Mouse (Mus musculus) heart, embryonic 13.5 days (tissue): ENCODE data around the gene Ctdspl. TPM values are rescaled to one million over a fixed set of nuclear protein-coding genes. Genes with fewer than 3 reads are reported as not detected.

Experiments
- ATAC-seq: fragments of 200-750 bp; cut with Nextera tagmentation; 2 replicates; pipeline ENCODE4 v1.8.0; 2017; ENCODE audit warnings: moderate TSS enrichment; ENCODE audit not compliant: insufficient number of reproducible peaks, low FRiP score, low TSS enrichment; ENCODE audit errors: extremely low read depth
- H3K27ac ChIP-seq: fragments of 300-500 bp; sonication (generic); replicated peaks from 2 replicates; pipeline ENCODE4 v1.5.1; 2015; ENCODE audit warnings: moderate library complexity, mild to moderate bottlenecking, inconsistent platforms
- H3K27me3 ChIP-seq: fragments of 300-500 bp; sonication (generic); replicated peaks from 2 replicates; pipeline ENCODE4 v1.6.1; 2015; ENCODE audit warnings: mild to moderate bottlenecking, inconsistent platforms
- H3K36me3 ChIP-seq: fragments of 300-500 bp; sonication (generic); 2 replicates; pipeline ENCODE4 v1.6.1; 2015; ENCODE audit warnings: mild to moderate bottlenecking, inconsistent platforms
- H3K4me1 ChIP-seq: fragments of 300-500 bp; sonication (generic); 2 replicates; pipeline ENCODE4 v1.6.1; 2015; ENCODE audit warnings: inconsistent platforms
- H3K4me2 ChIP-seq: fragments of 300-500 bp; sonication (generic); 2 replicates; pipeline ENCODE4 v1.6.1; 2015; ENCODE audit warnings: inconsistent platforms, mild to moderate bottlenecking, moderate library complexity
- H3K4me3 ChIP-seq: fragments of 300-500 bp; sonication (generic); 2 replicates; pipeline ENCODE4 v1.5.1; 2015; ENCODE audit warnings: moderate library complexity, mild to moderate bottlenecking, inconsistent platforms
- H3K9ac ChIP-seq: fragments of 300-500 bp; sonication (generic); 2 replicates; pipeline ENCODE4 v1.6.1; 2015; ENCODE audit warnings: inconsistent platforms, mild to moderate bottlenecking, moderate library complexity
- H3K9me3 ChIP-seq: fragments of 300-500 bp; sonication (generic); 2 replicates; pipeline ENCODE4 v1.6.1; 2016; ENCODE audit warnings: inconsistent platforms
- WGBS: fragments of 180-500 bp; shearing (Covaris S2); methylation state at CpG from one replicate; pipeline ENCODE4 v1.1.7; 2015; ENCODE audit warnings: mixed read lengths; 5-methylcytosine and 5-hydroxymethylcytosine counted together
- polyA plus RNA-seq: library from polyadenylated mRNA; unstranded; fragments of >200 nt; fragmentation: Nextera tagmentation; extraction: Ambion mirVana; gene quantifications from 2 replicates; pipeline ENCODE4 v1.2.1, GENCODE M21; 2015

Gene Ctdspl
- polyA plus RNA-seq, 1 experiment from 2014 or later = 6.8 TPM

DNA sequence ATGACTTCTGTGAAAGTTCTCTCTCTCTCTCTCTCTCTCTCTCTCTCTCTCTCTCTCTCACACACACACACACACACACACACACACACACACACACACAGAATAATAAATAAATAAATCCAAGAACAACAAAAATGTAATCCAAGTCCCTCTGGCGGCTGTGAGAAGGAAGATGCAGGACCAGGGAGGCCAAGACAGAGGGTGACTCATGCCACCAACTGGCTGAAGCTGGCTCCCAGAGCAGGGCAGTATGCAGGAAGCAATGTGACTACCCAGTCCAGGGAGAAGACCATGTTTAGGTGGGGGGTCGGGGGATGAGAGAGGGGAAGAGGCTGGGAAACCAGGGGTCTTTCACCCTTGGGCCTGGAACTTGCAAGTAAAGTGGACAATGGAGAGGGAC, 124.9 kb downstream of the Ctdspl start:
- no peak overlapping the region for H3K4me3 ChIP-seq
- WGBS = 55% methylated on average over 2 of the region's 2 CpGs
- no peaks in the 10 kb centered on the region for H3K36me3 ChIP-seq
- no peak overlapping the region for H3K27ac ChIP-seq
- peaks cover 40% of the 10 kb centered on the region for H3K4me1 ChIP-seq
- no peak overlapping the region for H3K9ac ChIP-seq
- ATAC-seq = no peak
- H3K9me3 ChIP-seq = no peaks in the 10 kb centered on the region
- no peak overlapping the region for H3K4me2 ChIP-seq
- H3K27me3 ChIP-seq = peaks cover 12% of the 10 kb centered on the region

DNA sequence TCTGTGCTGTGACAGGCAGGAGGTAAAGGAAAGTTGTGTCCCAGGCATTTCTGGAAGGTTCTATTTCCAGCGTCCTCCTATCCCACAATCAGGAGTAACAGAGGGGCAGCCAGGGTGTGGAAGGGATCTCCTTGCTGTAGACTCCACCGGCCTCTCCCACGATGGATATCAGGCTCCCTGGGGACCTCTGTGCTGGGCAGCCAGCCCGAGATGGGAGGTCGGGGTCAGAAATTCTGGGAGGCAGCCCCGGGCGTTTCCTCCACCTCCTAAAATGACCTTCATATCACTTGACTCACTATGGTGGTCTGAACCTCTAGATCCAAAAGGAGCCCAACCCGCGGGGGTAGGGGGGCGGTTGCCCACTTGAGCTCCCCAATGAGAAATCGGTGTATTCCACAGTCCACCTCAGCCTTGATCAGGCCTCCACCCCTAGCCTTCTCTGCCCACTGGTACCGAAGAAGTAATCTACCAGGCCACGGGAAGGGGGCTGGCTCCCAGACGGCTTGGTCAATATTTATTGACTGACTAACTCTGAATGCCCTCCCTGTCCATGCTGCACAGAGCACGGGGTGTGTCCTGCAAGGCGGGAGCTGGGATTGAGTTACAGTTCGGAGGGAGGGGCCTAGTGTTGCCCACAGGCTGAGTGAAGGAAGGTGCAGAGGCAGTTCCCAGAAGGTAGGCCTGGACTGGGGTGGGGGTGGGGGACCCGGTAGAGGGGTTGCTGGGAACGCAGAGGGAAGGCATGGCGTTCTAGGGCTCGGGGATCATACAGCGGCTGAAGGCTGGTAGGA, 126.1 kb downstream of the Ctdspl start, which contains the start of gene Vill:
TSS of gene Vill (plus strand) at position 625 of the 791 bp plus-strand sequence.
- Histone ChIP-seq H3K9ac (peak within 1 kb of the TSS; percentile 76), H3K9me3 (no peaks in the 10 kb centered on the region), H3K36me3 (no peaks in the 10 kb centered on the region), H3K4me3 (peak within 1 kb of the TSS; percentile 49), H3K27ac (peak within 1 kb of the TSS; percentile 8; the same call in 1 of the 2 replicates), H3K27me3 (peaks cover 12% of the 10 kb centered on the region), H3K4me2 (peak within 1 kb of the TSS; percentile 71), H3K4me1 (peaks cover 44% of the 10 kb centered on the region)
- ATAC-seq = 0 out of 2 replicates have a peak, but pooled peaks have one; percentile 59
- WGBS = 9% methylated on average over 22 of the region's 22 CpGs

DNA sequence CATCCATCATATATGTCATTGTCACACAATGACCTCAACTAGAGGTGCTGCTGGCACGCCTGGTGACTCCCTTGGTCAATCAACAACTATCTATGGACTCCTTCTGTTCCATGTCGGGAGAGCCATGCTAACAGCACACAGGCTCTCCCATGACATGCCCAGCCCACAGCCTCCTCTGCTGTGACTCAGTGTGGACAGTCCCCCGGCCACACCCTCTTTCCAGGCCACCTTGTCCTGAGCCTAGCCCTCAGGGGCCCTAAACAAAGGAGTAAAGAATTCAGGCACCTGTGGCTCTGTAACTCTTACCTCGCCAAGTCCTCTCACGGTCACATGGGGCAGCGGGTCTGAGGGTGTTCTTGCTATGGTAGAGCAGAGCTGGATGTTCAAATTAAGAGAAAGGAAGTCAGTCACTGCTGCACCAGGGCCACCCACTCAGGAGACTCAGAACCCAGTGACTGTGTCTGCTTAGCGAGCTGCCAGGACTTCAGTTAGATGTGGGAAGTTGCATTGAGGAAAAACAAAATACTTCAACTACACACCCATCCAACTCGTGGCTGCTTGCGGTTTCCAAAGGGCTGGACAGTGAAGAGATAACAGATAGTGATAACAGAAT, 127.8 kb downstream of the Ctdspl start:
- H3K36me3 ChIP-seq = no peaks in the 10 kb centered on the region
- H3K27ac ChIP-seq = no peak overlapping the region
- no peak; the same call in 1 of the 2 replicates for ATAC-seq
- H3K27me3 ChIP-seq = peaks cover 12% of the 10 kb centered on the region
- H3K4me2 ChIP-seq = no peak overlapping the region
- 65% methylated on average over 9 of the region's 9 CpGs for WGBS
- no peaks in the 10 kb centered on the region for H3K9me3 ChIP-seq
- H3K4me1 ChIP-seq = peaks cover 43% of the 10 kb centered on the region
- H3K4me3 ChIP-seq = no peak overlapping the region
- no peak overlapping the region for H3K9ac ChIP-seq

DNA sequence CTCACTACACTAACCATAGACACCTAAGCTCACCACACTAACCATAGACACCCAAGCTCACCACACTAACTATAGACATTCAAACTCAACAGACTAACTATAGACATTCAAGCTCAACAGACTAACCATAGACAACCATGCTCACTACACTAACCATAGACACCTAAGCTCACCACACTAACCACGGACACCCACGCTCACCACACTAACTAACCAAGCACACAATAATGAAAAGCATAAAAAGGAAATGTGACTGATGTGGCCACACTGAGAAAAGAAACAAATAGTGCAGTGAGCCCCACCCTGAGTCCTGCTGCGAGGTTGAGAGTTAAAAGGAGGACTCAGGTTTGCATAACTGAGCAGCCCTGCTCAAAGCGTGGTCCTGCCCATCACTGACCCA, 129.1 kb downstream of the Ctdspl start:
- no peaks in the 10 kb centered on the region for H3K9me3 ChIP-seq
- H3K36me3 ChIP-seq = no peaks in the 10 kb centered on the region
- H3K9ac ChIP-seq = no peak overlapping the region
- peaks cover 43% of the 10 kb centered on the region for H3K4me1 ChIP-seq
- no peak for ATAC-seq
- H3K27me3 ChIP-seq = peaks cover 12% of the 10 kb centered on the region
- 80% methylated on average over 4 of the region's 4 CpGs for WGBS
- no peak overlapping the region for H3K4me3 ChIP-seq
- no peak overlapping the region for H3K4me2 ChIP-seq
- no peak overlapping the region for H3K27ac ChIP-seq

DNA sequence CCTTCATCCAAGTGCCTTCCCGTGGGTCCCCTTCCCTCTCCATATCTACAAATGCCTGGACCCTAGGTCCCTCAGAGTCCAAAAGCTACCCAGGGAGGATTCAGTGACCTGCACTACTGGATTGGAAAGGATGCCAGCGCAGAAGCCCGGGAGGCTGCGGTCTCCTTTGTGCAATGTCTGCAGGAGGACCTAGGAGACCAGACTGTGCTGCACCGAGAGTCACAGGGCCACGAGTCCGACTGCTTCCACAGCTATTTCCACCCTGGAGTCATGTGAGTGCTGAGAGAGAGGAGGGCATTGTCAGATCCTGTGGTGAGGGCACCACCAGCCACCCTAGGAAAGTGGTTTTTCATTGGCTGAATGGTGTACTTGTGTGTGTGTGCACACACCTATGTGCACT, 132.0 kb downstream of the Ctdspl start:
- no peak overlapping the region for H3K4me2 ChIP-seq
- no peak overlapping the region for H3K27ac ChIP-seq
- no peak for ATAC-seq
- H3K4me3 ChIP-seq = no peak overlapping the region
- peaks cover 25% of the 10 kb centered on the region for H3K4me1 ChIP-seq
- 61% methylated on average over 7 of the region's 7 CpGs for WGBS
- H3K27me3 ChIP-seq = peaks cover 16% of the 10 kb centered on the region
- no peak overlapping the region for H3K9ac ChIP-seq
- no peaks in the 10 kb centered on the region for H3K9me3 ChIP-seq
- H3K36me3 ChIP-seq = no peaks in the 10 kb centered on the region

DNA sequence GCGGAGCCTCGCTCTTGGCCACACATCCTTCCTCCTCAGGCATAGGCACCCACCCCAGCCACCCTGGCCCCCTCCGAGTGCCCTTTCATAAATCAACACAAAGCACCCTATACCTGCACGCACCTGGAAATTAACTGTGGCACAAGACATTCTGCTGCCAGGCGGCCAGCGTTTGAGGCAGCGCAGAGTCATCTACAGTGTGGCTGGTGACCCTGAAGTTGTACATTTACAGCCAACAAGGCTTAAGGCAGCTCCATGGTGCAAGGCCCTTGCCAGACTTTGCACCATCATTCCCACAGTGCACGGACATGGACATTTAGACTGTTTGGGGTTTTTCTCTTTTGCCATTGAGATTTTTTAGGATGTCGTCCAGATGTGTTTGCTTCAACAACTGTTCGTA, 134.4 kb downstream of the Ctdspl start:
- Histone ChIP-seq H3K4me2 (no peak overlapping the region), H3K36me3 (no peaks in the 10 kb centered on the region), H3K27me3 (0 out of 2 replicates have a peak, but pooled peaks cover 9% of the 10 kb centered on the region), H3K4me3 (no peak overlapping the region), H3K27ac (no peak overlapping the region), H3K9ac (no peak overlapping the region), H3K9me3 (no peaks in the 10 kb centered on the region), H3K4me1 (peaks cover 23% of the 10 kb centered on the region)
- 85% methylated on average over 10 of the region's 10 CpGs for WGBS
- ATAC-seq = no peak

DNA sequence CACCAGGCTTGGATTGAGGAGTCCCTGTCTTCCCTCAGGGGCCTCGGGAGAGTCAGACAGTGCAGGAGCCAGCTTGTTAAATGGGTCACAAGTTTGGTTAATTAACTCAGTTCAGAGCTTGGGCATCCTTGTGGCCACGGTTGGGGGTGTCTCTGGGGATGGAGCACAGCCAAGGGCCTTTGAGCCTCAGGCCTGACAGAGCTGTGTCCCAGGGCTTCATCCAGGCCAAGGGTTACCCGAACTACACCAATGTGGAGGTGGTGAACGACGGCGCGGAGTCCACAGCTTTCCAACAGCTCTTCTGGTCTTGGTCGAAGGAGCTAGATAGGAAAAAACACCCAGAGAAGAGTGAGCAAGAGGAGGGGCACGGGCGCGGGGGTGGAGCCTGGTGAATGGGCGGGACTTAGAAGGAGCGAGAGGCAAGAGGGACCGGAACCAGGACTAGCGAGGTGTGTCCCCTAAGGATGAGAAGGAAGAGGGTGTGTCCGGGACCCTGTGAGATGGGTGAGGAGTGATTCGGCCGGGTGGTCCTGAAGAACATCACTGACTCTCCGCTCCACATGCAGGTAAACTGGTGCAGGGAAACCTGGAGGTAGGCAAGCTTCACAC, 136.9 kb downstream of the Ctdspl start:
- Histone ChIP-seq H3K27ac (no peak overlapping the region), H3K4me2 (peak overlapping the region; percentile 40), H3K9me3 (no peaks in the 10 kb centered on the region), H3K9ac (no peak overlapping the region), H3K27me3 (peaks cover 21% of the 10 kb centered on the region), H3K4me3 (no peak overlapping the region), H3K4me1 (peaks cover 20% of the 10 kb centered on the region), H3K36me3 (no peaks in the 10 kb centered on the region)
- WGBS = 28% methylated on average over 19 of the region's 19 CpGs
- no peak for ATAC-seq

DNA sequence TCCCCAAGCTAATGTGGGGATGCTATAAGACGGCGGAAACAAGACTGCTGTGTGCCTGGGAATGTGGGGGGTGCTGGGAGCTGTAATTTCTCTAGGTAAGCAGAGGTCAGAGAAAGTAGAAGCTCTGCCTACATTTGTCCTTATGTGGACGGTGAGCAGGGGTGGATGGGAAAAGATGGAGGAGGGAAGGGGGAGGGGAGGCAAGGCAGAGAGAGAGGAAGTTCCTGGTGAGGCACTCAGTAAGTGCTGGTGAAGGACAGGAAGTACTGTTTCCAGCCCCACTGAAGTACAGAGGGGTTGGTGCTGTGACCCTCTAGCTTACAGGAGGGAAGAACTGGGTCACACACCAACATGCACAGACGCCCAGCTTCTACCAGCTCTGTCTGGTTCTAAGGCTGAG, 138.0 kb downstream of the Ctdspl start:
- 65% methylated on average over 4 of the region's 4 CpGs for WGBS
- no peaks in the 10 kb centered on the region for H3K9me3 ChIP-seq
- H3K4me1 ChIP-seq = peaks cover 17% of the 10 kb centered on the region
- no peak overlapping the region for H3K4me3 ChIP-seq
- H3K27ac ChIP-seq = no peak overlapping the region
- H3K4me2 ChIP-seq = no peak overlapping the region
- peaks cover 21% of the 10 kb centered on the region for H3K27me3 ChIP-seq
- H3K9ac ChIP-seq = no peak overlapping the region
- H3K36me3 ChIP-seq = no peaks in the 10 kb centered on the region
- ATAC-seq = no peak

DNA sequence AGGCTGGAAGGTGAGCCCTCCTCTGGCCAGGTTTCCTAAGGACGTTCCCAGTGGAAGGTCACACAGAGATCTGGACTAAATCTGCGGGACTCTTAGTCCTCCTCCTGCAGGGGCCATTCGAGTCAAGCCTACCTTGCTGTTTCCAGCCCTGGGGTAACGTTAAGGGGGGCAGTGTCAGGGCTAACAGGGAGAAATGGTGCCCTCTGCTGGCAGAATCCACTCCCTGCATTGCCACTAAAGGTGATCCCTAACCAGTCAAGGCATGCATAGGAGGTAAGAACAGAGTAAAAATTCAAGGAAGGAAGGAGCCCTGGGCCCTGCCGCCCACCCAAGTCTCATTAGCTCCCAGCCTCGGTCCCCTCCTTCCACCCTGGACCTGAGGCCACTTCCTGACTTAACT, 141.3 kb downstream of the Ctdspl start:
- Histone ChIP-seq H3K27me3 (peaks cover 20% of the 10 kb centered on the region), H3K27ac (no peak overlapping the region), H3K9ac (no peak overlapping the region), H3K36me3 (peaks cover 16% of the 10 kb centered on the region), H3K4me3 (no peak overlapping the region), H3K4me2 (no peak overlapping the region), H3K4me1 (peaks cover 29% of the 10 kb centered on the region), H3K9me3 (no peaks in the 10 kb centered on the region)
- ATAC-seq = no peak
- 4% methylated on average over 6 of the region's 6 CpGs for WGBS

DNA sequence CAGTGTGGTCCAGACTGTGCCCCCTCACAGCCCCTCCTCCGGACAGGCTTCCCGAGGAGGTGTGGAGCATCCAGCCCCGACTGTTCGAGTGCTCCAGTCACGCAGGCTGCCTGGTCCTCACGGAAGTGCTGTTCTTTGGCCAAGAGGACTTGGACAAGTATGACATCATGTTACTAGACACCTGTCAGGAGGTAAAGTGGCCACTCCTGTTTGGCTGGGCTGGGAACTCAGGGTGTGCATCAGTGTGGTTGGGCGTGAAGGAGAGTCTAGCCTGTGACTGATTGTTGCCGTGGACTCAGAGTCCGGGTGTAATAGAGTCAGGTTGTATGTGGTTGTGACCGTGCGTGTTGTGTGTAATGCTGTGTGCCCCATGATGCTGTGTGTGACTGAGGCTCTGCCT, 142.0 kb downstream of the Ctdspl start:
- H3K4me1 ChIP-seq = peaks cover 32% of the 10 kb centered on the region
- H3K4me2 ChIP-seq = no peak overlapping the region
- no peaks in the 10 kb centered on the region for H3K9me3 ChIP-seq
- no peak overlapping the region for H3K27ac ChIP-seq
- 79% methylated on average over 11 of the region's 11 CpGs for WGBS
- H3K9ac ChIP-seq = no peak overlapping the region
- H3K27me3 ChIP-seq = peaks cover 15% of the 10 kb centered on the region
- ATAC-seq = no peak
- H3K36me3 ChIP-seq = peaks cover 19% of the 10 kb centered on the region
- H3K4me3 ChIP-seq = no peak overlapping the region

DNA sequence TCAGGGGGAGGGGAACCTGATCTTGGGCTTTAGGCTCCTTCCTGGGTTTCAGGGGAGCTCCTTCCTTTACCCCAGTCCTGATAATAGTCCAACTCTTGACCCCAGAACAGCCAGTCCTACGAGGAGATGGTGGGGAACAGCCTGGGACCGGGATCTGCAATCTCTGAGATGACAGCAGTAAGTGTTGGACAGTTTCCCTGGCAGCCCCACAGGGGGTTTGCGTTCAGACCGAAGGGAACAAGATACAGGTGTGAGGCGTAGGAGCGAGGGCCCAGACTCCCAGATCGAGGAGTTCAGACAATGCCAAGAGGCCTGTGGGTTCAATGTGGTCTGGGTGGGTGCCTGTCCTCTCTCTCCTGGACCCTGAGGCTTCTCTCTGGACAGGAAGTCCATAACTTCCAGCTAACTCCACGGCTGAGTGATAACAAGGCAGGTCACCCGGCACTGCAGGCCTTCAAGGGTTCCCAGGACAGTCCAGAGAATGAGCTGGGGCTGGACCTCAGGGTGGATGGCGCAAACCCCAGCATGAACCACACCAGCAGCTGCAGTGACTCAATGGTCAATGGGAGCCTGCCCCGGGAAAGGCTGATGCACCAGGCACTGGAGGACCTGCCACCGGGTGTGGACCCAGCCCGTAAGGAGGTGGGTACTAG, 144.0 kb downstream of the Ctdspl start:
- peaks cover 29% of the 10 kb centered on the region for H3K4me1 ChIP-seq
- no peak for ATAC-seq
- WGBS = 61% methylated on average over 13 of the region's 13 CpGs

More for the DNA sequence above, 144.0 kb downstream of the Ctdspl start:
- H3K9me3 ChIP-seq = no peaks in the 10 kb centered on the region
- no peak overlapping the region for H3K4me3 ChIP-seq
- no peak overlapping the region for H3K4me2 ChIP-seq
- H3K9ac ChIP-seq = peak overlapping the region; percentile 37; the same call in 1 of the 2 replicates
- peaks cover 12% of the 10 kb centered on the region for H3K27me3 ChIP-seq
- H3K27ac ChIP-seq = no peak overlapping the region
- peaks cover 38% of the 10 kb centered on the region for H3K36me3 ChIP-seq
